Mouse (Mus musculus) neural tube, embryonic 12.5 days (tissue): ENCODE data around the gene Ppt2. TPM values are rescaled to one million over a fixed set of nuclear protein-coding genes. Genes with fewer than 3 reads are reported as not detected.

Experiments
- ATAC-seq: fragments of 200-750 bp; cut with Nextera tagmentation; 2 replicates; pipeline ENCODE4 v1.8.0; 2017; ENCODE audit warnings: low read depth, mild to moderate bottlenecking, moderate TSS enrichment, moderate library complexity; ENCODE audit not compliant: low FRiP score
- H3K27ac ChIP-seq: fragments of 300-500 bp; sonication (generic); 2 replicates; pipeline ENCODE4 v1.5.1; 2016
- H3K27me3 ChIP-seq: fragments of 300-500 bp; sonication (generic); replicated peaks from 2 replicates; pipeline ENCODE4 v1.6.1; 2016; ENCODE audit warnings: mild to moderate bottlenecking
- H3K36me3 ChIP-seq: fragments of 300-500 bp; sonication (generic); 2 replicates; pipeline ENCODE4 v1.6.1; 2016; ENCODE audit warnings: mild to moderate bottlenecking
- H3K4me1 ChIP-seq: fragments of 300-500 bp; sonication (generic); 2 replicates; pipeline ENCODE4 v1.6.1; 2016
- H3K4me2 ChIP-seq: fragments of 300-500 bp; sonication (generic); replicated peaks from 2 replicates; pipeline ENCODE4 v1.6.1; 2016; ENCODE audit warnings: mild to moderate bottlenecking
- H3K4me3 ChIP-seq: fragments of 300-500 bp; sonication (generic); 2 replicates; pipeline ENCODE4 v1.5.1; 2016
- H3K9ac ChIP-seq: fragments of 300-500 bp; sonication (generic); 2 replicates; pipeline ENCODE4 v1.6.1; 2016; ENCODE audit warnings: mild to moderate bottlenecking
- H3K9me3 ChIP-seq: fragments of 300-500 bp; sonication (generic); 2 replicates; pipeline ENCODE4 v1.6.1; 2016; ENCODE audit warnings: mild to moderate bottlenecking
- WGBS: fragments of 180-500 bp; shearing (Covaris S2); methylation state at CpG from one replicate; pipeline ENCODE4 v1.1.7; 2016; 5-methylcytosine and 5-hydroxymethylcytosine counted together
- polyA plus RNA-seq: library from polyadenylated mRNA; unstranded; fragments of >200 nt; fragmentation: Nextera tagmentation; extraction: Ambion mirVana; gene quantifications from 2 replicates; pipeline ENCODE4 v1.2.1, GENCODE M21; 2016

The Ppt2 gene
- polyA plus RNA-seq, 1 experiment from 2014 or later = 22.9 TPM

DNA sequence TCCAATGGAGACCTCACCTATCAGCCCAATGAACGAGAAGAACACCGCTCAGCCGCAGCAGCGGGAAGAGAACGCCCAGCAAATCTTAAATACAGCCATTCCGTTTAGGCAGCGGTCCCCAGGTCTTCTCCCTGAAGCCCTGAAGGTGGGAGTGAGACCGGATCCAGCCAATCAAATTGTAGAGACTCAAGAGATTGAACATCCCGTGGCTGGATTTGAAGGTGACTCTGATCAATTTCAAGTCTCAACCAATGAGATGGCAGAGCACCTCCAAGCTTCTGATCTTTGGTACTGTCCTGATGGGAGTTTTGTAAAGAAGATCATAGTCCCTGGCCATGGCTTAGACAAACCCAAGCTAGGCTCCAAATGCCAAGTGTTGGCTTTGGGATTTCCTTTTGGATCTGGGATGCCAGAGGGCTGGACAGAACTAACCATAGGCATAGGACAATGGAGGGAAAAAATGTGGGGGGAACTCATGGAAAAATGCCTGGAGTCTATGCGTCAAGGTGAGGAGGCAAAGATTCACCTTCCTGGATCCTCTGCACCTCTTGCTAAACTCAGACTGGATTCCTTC, 17.0 kb upstream of the Ppt2 start:
- ATAC-seq = no peak

DNA sequence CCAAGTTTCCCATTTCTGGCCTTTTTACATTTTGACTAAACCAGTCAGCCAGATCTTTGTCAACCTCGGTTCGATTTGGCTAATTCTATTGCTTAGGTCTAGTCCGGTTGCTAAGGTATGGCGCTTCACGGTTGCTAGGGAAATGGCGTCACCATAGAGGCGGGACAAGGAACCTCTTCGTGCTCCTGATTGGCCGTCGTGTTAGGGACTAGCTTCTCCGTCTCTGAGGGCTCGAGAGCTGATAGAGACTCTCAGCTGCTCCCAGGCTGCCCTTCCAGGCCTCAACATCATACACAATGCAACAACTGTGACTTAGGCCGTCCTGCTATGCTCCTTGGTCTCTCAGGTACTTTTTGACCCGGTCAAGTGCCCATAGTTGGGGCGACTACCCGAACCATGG, 16.3 kb upstream of the Ppt2 start, which contains the start of gene Fkbpl:
TSS of gene Fkbpl (plus strand) at position 157 of the 400 bp plus-strand sequence.
- Histone ChIP-seq H3K36me3 (peaks cover 12% of the 10 kb centered on the region), H3K4me3 (peak within 1 kb of the TSS; percentile 45), H3K27ac (no peak within 1 kb of the TSS), H3K27me3 (no peaks in the 10 kb centered on the region), H3K9me3 (no peaks in the 10 kb centered on the region), H3K4me1 (peaks cover 34% of the 10 kb centered on the region), H3K9ac (peak within 1 kb of the TSS; percentile 51), H3K4me2 (peak within 1 kb of the TSS; percentile 76)
- ATAC-seq = peak; percentile 70
- under 1% methylated on average over 16 of the region's 16 CpGs for WGBS

More for the DNA sequence above, 17.0 kb upstream of the Ppt2 start:
- Histone ChIP-seq H3K9me3 (no peaks in the 10 kb centered on the region), H3K4me3 (peak overlapping the region; percentile 45), H3K9ac (peak overlapping the region; percentile 51), H3K4me2 (peak overlapping the region; percentile 76), H3K36me3 (peaks cover 19% of the 10 kb centered on the region), H3K27ac (no peak overlapping the region), H3K4me1 (peaks cover 34% of the 10 kb centered on the region), H3K27me3 (no peaks in the 10 kb centered on the region)
- WGBS = 53% methylated on average over 10 of the region's 10 CpGs

DNA sequence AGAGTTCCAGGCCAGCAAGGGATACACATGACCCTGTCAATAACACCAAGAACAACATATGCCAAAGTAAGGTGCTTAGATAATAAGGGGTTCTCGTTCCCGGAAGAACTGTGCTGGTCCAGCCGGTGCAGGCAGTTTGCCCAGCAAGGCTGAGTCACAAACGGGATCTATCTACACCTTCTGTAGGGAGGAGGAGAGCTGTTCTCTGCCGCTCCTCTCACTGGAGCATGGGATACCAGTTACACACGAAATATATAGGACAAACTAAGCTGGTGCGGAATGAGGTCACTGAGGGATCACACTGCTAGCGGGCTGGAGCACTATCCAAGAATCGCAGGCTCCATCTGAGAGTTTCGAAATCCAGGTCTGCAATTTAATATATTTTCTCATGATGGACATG, 15.6 kb upstream of the Ppt2 start:
- H3K4me3 ChIP-seq = no peak overlapping the region
- ATAC-seq = no peak
- WGBS = 88% methylated on average over 10 of the region's 10 CpGs
- H3K4me1 ChIP-seq = peaks cover 34% of the 10 kb centered on the region
- H3K36me3 ChIP-seq = peaks cover 5% of the 10 kb centered on the region; the same call in 1 of the 2 replicates
- no peaks in the 10 kb centered on the region for H3K9me3 ChIP-seq
- H3K4me2 ChIP-seq = no peak overlapping the region
- no peak overlapping the region for H3K9ac ChIP-seq
- no peaks in the 10 kb centered on the region for H3K27me3 ChIP-seq
- H3K27ac ChIP-seq = no peak overlapping the region

DNA sequence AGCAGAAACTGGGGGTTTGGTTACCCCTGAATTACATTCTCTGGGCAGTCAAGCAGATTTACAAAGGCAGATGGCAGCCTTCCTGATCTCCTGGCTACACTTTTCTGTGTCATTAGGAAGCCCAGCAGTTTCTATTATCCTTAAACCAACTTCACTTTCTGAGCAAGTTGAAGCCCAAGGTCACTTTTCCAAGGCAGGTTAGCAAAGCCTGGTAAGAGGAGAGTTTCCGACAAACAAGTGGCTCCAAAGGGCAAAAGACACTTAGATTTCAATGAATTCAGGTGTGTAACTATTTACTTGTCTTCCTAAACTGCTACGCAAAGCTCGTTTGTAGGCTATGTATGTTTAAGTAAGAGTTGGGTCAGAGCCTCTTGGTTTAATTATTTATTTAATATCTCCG, 15.1 kb upstream of the Ppt2 start:
- H3K27me3 ChIP-seq = no peaks in the 10 kb centered on the region
- WGBS = 91% methylated on average over 4 of the region's 4 CpGs

DNA sequence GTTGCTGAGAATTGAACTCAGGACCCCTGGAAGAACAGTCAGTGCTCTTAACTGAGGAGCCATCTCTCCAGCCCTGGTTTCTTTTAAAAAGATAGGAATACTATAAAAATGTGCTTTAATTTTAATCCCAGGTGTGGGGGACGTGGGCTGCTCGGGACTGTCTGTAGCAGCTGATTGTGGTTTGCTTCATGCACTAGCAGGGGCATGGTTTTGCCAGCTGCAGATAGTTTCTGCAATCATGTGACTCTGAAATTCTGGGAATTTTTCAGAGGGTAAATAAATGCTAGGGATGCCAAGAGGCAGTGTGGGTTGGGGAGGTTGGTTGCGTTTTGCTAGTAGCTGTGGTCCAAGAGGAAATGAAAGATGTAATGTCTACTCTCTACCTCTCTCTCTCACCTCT, 13.6 kb upstream of the Ppt2 start:
- Histone ChIP-seq H3K4me1 (peaks cover 24% of the 10 kb centered on the region), H3K36me3 (no peaks in the 10 kb centered on the region), H3K9me3 (no peaks in the 10 kb centered on the region), H3K9ac (no peak overlapping the region), H3K4me2 (no peak overlapping the region), H3K27me3 (no peaks in the 10 kb centered on the region), H3K4me3 (no peak overlapping the region), H3K27ac (no peak overlapping the region)
- no peak for ATAC-seq
- whole genome bisulfite sequencing = 89% methylated on average over 3 of the region's 3 CpGs

More for the DNA sequence above, 15.1 kb upstream of the Ppt2 start:
- H3K36me3 ChIP-seq = no peaks in the 10 kb centered on the region
- H3K9me3 ChIP-seq = no peaks in the 10 kb centered on the region
- peaks cover 32% of the 10 kb centered on the region for H3K4me1 ChIP-seq
- no peak overlapping the region for H3K4me2 ChIP-seq
- no peak for ATAC-seq
- no peak overlapping the region for H3K4me3 ChIP-seq
- H3K27ac ChIP-seq = no peak overlapping the region
- no peak overlapping the region for H3K9ac ChIP-seq

DNA sequence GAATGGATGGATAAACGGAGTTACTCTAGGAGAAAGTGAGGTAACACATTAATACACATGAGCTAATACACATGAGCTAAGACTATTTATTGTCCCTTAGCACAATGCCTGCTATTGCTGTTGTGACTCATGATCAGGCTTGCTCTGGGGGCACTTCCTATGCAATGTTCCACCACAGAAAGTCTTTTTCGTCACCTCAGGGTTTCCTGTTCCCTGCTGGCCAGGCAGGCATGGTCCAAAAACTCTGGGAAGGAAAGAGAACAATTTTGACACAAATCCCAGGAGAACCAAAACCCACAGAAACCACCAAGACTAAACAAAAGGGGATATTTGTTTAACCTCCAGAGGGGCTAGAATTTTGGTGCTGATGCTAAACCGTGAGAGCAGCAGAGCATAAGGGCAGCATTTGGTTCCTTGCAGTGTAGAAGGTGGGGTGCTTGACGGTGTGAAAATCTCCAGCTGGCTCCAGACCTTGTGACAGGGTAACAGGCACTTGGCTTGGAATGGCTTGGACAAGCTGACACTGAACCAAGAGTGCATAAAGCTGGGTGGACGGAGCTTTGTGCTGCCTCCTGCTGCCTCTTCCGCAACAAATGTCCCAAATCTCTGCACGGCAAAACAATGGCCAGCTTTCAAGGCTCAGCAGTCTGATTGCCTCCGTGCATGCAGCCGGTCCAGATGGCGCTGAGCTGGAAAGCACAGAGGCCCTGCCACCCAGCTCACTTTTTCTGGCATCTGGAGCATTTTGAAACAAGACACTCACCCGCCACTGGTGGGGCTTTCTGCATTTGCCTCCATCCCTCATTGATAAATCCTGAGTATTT, 12.7 kb upstream of the Ppt2 start:
- Histone ChIP-seq H3K4me1 (peaks cover 20% of the 10 kb centered on the region), H3K36me3 (no peaks in the 10 kb centered on the region), H3K4me3 (no peak overlapping the region), H3K27me3 (no peaks in the 10 kb centered on the region), H3K9ac (0 out of 2 replicates have a peak overlapping the region, but pooled peaks have one; percentile 26), H3K4me2 (peak overlapping the region; percentile 21; the same call in 1 of the 2 replicates), H3K27ac (peak overlapping the region; percentile 60), H3K9me3 (no peaks in the 10 kb centered on the region)
- WGBS = 15% methylated on average over 11 of the region's 11 CpGs
- 0 out of 2 replicates have a peak, but pooled peaks have one; percentile 39 for ATAC-seq

DNA sequence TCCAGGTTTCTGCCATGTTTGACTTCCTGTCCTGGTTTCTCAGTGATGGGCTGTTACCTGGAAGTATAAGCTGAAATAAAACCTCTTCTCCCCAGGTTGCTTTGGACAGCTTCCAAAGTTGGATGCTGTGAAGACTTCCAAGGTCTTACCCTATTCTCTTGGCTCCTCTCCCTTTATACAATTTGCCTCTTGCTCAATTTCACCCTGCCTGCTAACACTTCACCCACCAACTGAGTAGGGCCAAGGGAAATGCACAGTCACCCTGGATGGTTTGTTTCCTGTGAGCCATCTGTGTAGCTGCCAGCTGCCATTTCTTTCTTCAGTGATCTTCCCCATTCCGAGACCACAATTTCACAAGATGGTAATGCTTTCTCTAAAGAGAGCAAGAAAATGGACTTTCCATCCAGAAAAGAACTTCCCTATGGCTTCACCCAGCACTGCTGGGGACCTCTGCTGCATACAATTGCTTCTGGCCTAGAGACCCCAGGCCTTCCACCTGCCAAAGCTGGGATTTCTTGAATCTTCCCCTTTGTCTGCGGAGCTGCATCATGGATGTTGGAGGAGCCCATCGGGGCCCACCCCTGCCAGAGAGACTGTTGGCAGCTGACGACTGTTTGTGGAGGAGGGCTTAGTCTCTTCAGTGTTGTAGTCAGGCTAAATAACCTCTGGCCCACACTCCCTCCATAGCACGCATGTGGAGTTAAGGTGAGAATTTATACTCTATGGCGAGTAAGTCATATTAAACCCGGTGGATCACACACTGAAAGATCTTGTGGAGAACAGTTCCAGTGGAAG, 11.3 kb upstream of the Ppt2 start:
- Histone ChIP-seq H3K27ac (no peak overlapping the region), H3K9ac (no peak overlapping the region), H3K4me1 (peaks cover 10% of the 10 kb centered on the region; the same call in 1 of the 2 replicates), H3K9me3 (no peaks in the 10 kb centered on the region), H3K4me2 (no peak overlapping the region), H3K27me3 (no peaks in the 10 kb centered on the region), H3K36me3 (no peaks in the 10 kb centered on the region), H3K4me3 (no peak overlapping the region)
- ATAC-seq = no peak
- WGBS = 83% methylated on average over 7 of the region's 7 CpGs

DNA sequence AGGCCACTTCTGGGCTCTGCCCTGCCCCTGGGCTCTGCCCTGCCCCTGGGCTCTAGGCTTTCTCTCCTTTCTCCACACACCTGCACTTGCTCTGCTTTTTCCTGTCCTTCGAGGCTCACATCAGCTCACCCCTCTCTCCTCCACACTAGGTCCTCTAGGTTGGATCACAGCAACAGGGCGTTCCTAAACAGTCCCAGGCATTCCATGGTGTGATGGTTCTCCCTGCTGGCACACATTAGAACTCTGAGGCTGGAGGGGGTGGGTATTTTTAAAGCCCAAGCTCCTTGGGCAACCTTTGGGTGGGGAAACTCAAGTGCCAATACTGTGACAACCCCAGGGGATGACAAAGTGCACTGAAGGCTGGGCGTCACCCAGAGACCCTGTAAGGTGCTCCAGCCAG, 9.1 kb upstream of the Ppt2 start:
- Histone ChIP-seq H3K36me3 (no peaks in the 10 kb centered on the region), H3K4me1 (peaks cover 10% of the 10 kb centered on the region), H3K9me3 (no peaks in the 10 kb centered on the region), H3K9ac (no peak overlapping the region), H3K27ac (no peak overlapping the region), H3K27me3 (peaks cover 11% of the 10 kb centered on the region), H3K4me3 (no peak overlapping the region), H3K4me2 (no peak overlapping the region)
- no peak for ATAC-seq
- WGBS = 65% methylated on average over 3 of the region's 3 CpGs

DNA sequence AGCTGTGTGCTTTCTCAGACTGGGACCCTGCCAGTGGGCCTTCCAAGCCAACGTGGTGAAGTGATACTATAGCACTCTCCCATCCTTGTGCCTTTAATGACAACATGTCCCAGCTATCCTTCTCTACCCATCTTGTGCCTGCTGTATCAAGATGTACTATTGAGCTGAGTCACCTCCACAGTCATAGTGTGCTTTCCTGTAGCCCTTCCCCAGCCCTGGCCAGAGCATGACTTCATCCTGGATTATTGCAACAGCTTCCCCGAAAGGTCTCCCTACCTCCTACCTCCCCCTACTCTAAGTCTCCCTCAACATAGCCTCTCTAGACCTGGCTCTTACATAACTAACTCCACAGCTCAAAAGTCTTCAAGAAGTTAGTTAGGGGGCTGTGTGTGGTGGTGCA, 7.4 kb upstream of the Ppt2 start:
- Histone ChIP-seq H3K27ac (no peak overlapping the region), H3K9ac (no peak overlapping the region), H3K27me3 (peaks cover 29% of the 10 kb centered on the region), H3K4me3 (no peak overlapping the region), H3K4me1 (peaks cover 20% of the 10 kb centered on the region), H3K9me3 (no peaks in the 10 kb centered on the region), H3K4me2 (no peak overlapping the region), H3K36me3 (no peaks in the 10 kb centered on the region)
- no peak for ATAC-seq
- 73% methylated on average over 2 of the region's 2 CpGs for WGBS

DNA sequence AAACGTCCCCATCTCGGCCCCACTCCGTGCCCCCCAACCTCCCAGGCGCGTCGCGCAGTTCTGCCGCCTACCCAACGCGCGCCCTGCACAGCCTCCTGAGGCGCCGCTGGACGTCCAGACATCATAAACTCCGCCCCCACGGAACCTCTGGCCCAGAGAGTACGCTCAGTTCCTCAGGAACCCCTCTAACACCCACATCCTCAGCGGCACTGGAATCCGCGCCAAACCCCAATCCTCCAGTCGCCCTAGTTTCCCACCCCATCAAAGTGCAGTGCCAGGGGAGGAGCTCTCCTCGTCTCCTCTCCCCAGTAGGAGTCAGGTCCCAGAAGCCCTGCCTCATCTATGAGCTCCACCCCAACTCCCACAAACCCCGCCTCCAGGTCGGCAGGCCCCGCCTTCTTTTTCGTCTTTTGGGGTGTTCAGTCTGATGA, 4.0 kb upstream of the Ppt2 start:
- H3K27ac ChIP-seq = no peak overlapping the region
- H3K4me3 ChIP-seq = peak overlapping the region; percentile 24
- under 1% methylated on average over 26 of the region's 26 CpGs for whole genome bisulfite sequencing
- H3K9me3 ChIP-seq = no peaks in the 10 kb centered on the region
- H3K4me1 ChIP-seq = peaks cover 47% of the 10 kb centered on the region
- peak overlapping the region; percentile 38; the same call in 1 of the 2 replicates for H3K9ac ChIP-seq
- ATAC-seq = no peak
- H3K27me3 ChIP-seq = peaks cover 45% of the 10 kb centered on the region
- H3K4me2 ChIP-seq = peak overlapping the region; percentile 86
- no peaks in the 10 kb centered on the region for H3K36me3 ChIP-seq

DNA sequence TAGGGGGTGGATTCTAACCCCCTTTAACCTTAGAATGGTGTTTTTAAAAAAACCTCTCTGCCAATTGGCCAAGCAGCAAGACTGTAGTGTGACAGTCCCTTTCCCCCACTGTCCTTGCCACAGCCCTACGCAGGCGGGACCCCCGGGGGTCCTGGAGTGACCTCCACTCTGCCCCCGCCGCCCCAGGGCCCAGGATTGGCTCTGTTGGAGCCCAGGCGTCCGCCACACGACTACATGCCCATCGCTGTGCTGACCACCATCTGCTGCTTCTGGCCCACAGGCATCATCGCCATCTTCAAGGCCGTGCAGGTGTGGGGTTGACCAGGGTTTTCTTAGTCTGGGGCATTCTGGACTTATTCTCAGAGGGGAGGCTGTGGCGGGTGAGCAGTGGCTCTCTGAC, 3.3 kb upstream of the Ppt2 start:
- peak overlapping the region; percentile 24 for H3K4me3 ChIP-seq
- WGBS = 3% methylated on average over 12 of the region's 12 CpGs
- H3K27ac ChIP-seq = no peak overlapping the region
- H3K36me3 ChIP-seq = no peaks in the 10 kb centered on the region
- H3K9ac ChIP-seq = peak overlapping the region; percentile 38; the same call in 1 of the 2 replicates
- peaks cover 47% of the 10 kb centered on the region for H3K4me1 ChIP-seq
- ATAC-seq = no peak
- H3K9me3 ChIP-seq = no peaks in the 10 kb centered on the region
- peaks cover 45% of the 10 kb centered on the region for H3K27me3 ChIP-seq
- H3K4me2 ChIP-seq = peak overlapping the region; percentile 86
